Mouse (Mus musculus) frontal cortex, postnatal 14 days (tissue): ENCODE measurements at regions not wholly inside any gene's neighbourhood (a gene's known extent, or its start where the extent isn't known, plus 50 kb on each side); places are given as distances from the start of the nearest gene placed in this dataset.
"Not testable (repeated sequence)": the region's sequence is repeated elsewhere in the genome, so short reads cannot be mapped to it uniquely, and the experiment has no call there.

Experiments
- DNase-seq, 2 experiments: peaks; one replicate each; pipeline ENCODE4 v3.0.0; 2022; ENCODE audit warnings: low spot score in 2 of 2

GRCm38 (mm10) chr14:14478159-14478558, 77.1 kb downstream of the Olfr721-ps1 start:
- DNase-seq = not testable (repeated sequence)

GRCm38 (mm10) chr14:14481840-14482239, 80.7 kb downstream of the Olfr721-ps1 start:
- peak in 1 of 2 experiments; percentile 37 for DNase-seq

DNA sequence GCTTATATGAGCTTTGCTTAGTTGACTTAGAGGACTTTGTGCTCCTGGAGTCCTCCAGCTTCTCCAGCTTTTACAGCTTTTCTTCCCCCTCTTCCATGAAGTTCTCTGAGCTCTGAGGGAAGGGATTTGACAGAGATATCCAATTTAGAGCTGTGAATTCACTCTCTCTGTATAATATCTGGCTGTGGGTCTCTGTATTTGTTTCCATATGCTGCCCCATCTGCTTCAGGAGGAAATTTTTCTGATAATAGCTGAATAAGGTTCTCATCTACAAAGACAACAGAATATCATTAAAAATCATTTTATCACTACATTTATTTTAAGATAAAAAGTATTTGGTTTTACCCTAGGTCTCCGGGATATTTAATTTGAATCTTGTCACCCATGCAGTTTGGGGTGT, 85.3 kb downstream of the Olfr721-ps1 start:
- no peak for DNase-seq

DNA sequence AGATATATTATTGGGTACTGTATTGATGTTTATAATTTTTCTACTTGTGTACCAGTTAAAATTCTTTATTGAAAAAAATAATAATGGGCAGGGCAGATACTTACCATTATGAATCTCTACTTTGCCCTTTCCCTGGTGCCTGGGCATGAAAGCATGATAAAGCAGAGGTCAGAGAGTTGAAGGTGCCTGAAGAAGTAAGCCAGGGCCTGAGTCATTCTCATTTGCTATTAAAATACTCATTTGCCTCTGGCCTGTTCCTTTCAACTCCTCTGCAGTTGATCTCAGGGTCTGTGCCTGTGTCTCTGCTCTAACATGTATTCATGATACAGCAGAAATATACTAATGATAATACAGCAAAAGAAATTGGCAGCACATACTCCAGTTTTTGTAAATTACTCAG, 89.4 kb downstream of the Olfr721-ps1 start:
- DNase-seq = no peak

GRCm38 (mm10) chr14:14492041-14492440, 90.9 kb downstream of the Olfr721-ps1 start:
- DNase-seq = no peak

- DNase-seq = no peak
These were observed 110.8 kb downstream of the Olfr721-ps1 start for GRCm38 (mm10) chr14:14511927-14512326.

DNA sequence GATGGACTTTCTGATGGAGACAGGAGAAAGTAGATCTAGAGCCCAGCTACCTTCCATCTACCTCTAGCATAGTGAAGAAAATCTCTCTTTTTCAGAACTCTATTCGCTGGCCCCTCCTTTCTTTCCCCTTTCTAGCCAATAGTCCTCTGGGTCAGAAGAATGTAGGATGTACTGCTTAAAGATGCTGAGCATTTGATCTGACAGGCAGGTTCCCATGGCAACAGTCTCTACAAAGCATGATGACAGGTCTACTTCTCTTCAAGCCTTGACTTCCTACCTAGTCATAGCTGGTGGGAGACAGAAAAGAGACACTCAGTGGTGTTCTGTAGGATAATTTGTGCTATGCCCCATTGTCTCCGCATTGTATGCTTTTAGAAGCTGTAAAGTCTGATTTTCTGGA, 112.0 kb downstream of the Olfr721-ps1 start:
- no peak for DNase-seq

DNA sequence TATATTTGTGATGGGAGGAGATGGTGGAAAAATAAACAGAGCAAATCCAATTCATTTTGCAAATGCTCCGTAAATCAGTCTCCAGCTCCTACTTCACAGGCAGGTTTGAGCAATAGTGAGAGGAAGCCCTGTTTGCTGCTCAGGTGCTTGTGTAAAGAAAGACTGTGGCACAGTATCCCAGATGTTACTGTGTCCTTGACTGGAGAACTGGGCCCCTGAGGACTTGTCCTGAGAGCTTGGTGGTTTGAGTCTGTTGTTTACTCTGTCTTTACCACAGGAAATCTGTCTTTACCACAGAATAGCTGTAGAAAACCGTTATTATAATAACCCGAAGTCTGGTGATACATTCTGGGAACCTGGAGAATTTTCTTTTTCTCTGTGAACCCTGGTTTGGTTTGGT, 112.4 kb downstream of the Olfr721-ps1 start:
- DNase-seq = no peak

- no peak for DNase-seq
These were observed 113.5 kb downstream of the Olfr721-ps1 start for GRCm38 (mm10) chr14:14514440-14515172.

GRCm38 (mm10) chr14:14515363-14515762, 114.3 kb downstream of the Olfr721-ps1 start:
- DNase-seq = no peak

- no peak for DNase-seq
These were observed 114.8 kb downstream of the Olfr721-ps1 start for GRCm38 (mm10) chr14:14515918-14516317.

GRCm38 (mm10) chr14:14518027-14518426, 116.9 kb downstream of the Olfr721-ps1 start:
- DNase-seq = no peak

GRCm38 (mm10) chr14:14518841-14519240, 117.7 kb downstream of the Olfr721-ps1 start:
- DNase-seq = no peak

- no peak for DNase-seq
These were observed 119.1 kb downstream of the Olfr721-ps1 start for GRCm38 (mm10) chr14:14520195-14520594.

DNA sequence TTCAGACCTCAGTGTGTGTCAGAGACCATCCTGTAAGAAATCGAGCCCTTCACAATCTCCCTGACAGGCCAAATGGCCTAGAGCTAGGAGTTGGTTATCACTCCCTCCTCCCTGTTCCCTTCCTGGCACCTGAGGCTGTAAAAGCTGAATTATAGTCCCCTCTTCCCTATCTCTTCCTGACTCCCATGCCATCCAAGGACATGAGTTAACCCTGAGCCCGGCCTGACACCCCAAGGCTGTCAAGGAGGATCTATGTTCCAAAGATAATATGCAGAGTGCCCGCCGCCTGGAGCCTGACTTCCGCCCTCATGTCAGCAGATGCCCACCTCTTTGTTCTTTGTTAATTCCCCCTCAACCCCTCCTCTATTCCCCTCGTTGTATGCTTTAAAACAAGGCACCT, 120.2 kb downstream of the Olfr721-ps1 start:
- DNase-seq = not testable (repeated sequence)

GRCm38 (mm10) chr14:14525225-14525624, 124.1 kb downstream of the Olfr721-ps1 start:
- DNase-seq = no peak

DNA sequence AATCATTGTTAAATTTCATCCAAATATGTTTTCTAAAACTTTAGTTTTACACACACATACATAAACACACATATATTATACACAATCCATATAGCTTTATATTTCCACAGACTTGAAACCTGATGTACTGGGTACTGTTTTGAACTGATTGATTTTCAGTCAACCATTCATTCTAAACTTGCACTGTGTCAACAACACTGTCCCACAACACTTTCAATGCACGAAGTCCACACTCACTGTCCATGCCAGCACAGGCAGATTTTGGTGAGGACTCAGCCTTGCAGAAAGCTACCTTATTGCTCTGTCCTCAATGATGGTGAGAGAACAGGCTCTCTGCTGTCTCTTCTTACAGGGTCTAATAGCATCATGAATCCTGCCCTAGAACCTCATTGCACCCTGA, 127.3 kb downstream of the Olfr721-ps1 start:
- DNase-seq = no peak

- DNase-seq = no peak
These were observed 140.1 kb downstream of the Olfr721-ps1 start for GRCm38 (mm10) chr14:14541206-14541605.

GRCm38 (mm10) chr14:14541705-14542104, 140.6 kb downstream of the Olfr721-ps1 start:
- no peak for DNase-seq

DNA sequence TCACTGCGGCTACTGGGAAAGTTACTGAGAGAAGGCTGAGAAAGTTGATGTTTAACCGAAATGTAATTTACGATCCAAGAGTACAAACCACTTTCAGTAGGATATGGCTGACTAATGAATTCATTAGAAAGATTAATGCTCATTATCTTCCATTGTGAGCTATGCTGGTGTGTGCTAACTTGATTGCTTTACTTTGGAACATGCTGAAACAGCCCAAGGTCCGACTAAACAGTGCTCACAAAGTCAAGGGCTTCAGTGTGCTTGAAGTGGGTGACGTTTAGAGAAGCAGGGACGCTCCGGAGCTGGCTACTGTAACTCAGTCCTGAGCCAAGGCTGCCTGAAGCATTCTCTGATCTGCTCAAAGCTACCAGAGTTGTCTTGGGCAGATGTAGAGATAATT, 143.1 kb downstream of the Olfr721-ps1 start:
- DNase-seq = no peak

GRCm38 (mm10) chr14:14552201-14552600, 149.9 kb upstream of the Slc4a7 start:
- no peak for DNase-seq

GRCm38 (mm10) chr14:14574851-14575250, 127.2 kb upstream of the Slc4a7 start:
- DNase-seq = no peak

DNA sequence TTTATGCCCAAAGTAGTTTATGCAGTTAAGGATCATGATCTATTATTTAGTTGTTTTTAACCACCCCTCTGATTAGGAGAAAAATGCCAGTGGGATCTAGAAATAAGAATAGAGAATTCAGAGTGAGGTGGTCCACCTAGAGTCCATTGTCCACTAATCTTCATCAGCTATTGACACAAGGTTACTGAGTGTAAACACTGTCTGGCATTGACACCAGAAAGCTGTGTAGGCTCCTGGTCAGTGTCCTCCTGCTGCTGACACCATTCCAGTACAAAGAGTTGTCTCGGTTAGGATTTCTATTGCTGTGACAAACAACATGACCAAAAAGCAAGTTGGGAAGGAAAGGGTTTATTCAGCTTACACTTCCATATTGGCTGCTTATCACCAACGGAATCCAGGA, 110.1 kb upstream of the Slc4a7 start:
- DNase-seq = no peak

- DNase-seq = no peak
These were observed 107.3 kb upstream of the Slc4a7 start for GRCm38 (mm10) chr14:14594753-14595152.
